Mouse (Mus musculus) cerebellum, adult 2 months (tissue): ENCODE measurements around the gene Slc39a1. TPM values are rescaled to one million over a fixed set of nuclear protein-coding genes. Genes with fewer than 3 reads are reported as not detected.

Experiments used
- DNase-seq, 2 experiments: peaks; one replicate each; pipeline ENCODE4 v3.0.0; 2021
- H3K27ac ChIP-seq: fragments of 200-500 bp; 2 replicates; pipeline ENCODE4 v1.5.1; 2012; ENCODE audit warnings: low read length, control low read depth, inconsistent platforms; ENCODE audit not compliant: insufficient read depth
- H3K27me3 ChIP-seq: fragments of 200-500 bp; 2 replicates; pipeline ENCODE4 v1.6.1; 2012; ENCODE audit warnings: inconsistent platforms, mild to moderate bottlenecking, low read length, moderate library complexity; ENCODE audit not compliant: control insufficient read depth, insufficient read depth
- H3K4me1 ChIP-seq: fragments of 200-500 bp; 2 replicates; pipeline ENCODE4 v1.6.1; 2011; ENCODE audit warnings: low read length; ENCODE audit not compliant: control insufficient read depth, insufficient read depth
- H3K4me3 ChIP-seq: fragments of 200-500 bp; replicated peaks from 2 replicates; pipeline ENCODE3; 2011; ENCODE audit warnings: mild to moderate bottlenecking, low read depth, low read length, control low read depth; ENCODE audit not compliant: insufficient read depth
- CTCF ChIP-seq: fragments of 200-500 bp; IDR thresholded peaks from 2 replicates; pipeline ENCODE4 v1.5.1; 2011; ENCODE audit warnings: low read depth, mild to moderate bottlenecking, control low read depth, low read length, moderate library complexity, borderline replicate concordance; ENCODE audit not compliant: insufficient read depth
- POLR2A ChIP-seq: fragments of 200-500 bp; IDR thresholded peaks from 2 replicates; pipeline ENCODE4 v1.6.1; 2011; ENCODE audit warnings: low read length, control low read depth, borderline replicate concordance; ENCODE audit not compliant: insufficient read depth
- WGBS: fragments of 180-500 bp; shearing (Covaris S2); methylation state at CpG from one replicate; pipeline ENCODE4 v1.1.7; 2018; 5-methylcytosine and 5-hydroxymethylcytosine counted together
- polyA plus RNA-seq: library from polyadenylated mRNA; depleted of rRNA; stranded (reverse); fragments of >200 nt; gene quantifications from 2 replicates; pipeline ENCODE4 v1.2.3, GENCODE M21; 2012

Gene Slc39a1
- polyA plus RNA-seq, 1 experiment, result 35.8 TPM

- WGBS, result 71% methylated on average over 9 of the region's 9 CpGs
- Histone ChIP-seq H3K27me3 (no peaks in the 10 kb centered on the region), H3K4me1 (peaks cover 30% of the 10 kb centered on the region), H3K4me3 (no peak overlapping the region), H3K27ac (no peak overlapping the region)
- no peak for DNase-seq
- no peak for TF ChIP-seq POLR2A
- no peak for TF ChIP-seq CTCF
Observed at GRCm38 (mm10) chr3:90272170-90272569, 24.2 kb downstream of the Slc39a1 start.

DNA sequence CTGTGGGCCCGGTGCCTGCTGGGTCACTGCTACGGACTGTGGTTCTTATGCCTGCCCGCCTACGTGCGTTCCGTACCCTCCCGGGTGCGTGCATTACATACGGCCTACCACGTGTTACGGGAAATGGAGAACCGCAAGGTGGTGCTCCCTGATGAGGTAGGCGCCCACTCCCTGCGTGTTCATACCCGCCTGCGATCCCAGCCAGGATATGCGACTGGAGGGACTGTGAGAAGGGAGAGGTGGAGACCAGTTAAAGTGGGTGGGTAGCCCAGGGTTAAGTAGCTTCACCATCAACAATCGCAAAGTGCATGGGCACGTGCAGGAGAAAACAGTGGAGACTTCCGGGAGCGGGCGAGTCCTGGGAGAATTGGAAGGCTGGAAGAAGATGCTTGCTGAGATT, 25.9 kb downstream of the Slc39a1 start:
- no peaks in the 10 kb centered on the region for H3K27me3 ChIP-seq
- 92% methylated on average over 22 of the region's 22 CpGs for WGBS
- H3K27ac ChIP-seq, result no peak overlapping the region
- TF ChIP-seq CTCF (no peak), POLR2A (no peak)
- H3K4me1 ChIP-seq, result peaks cover 43% of the 10 kb centered on the region
- peak in 1 of 2 experiments; percentile 28 for DNase-seq
- no peak overlapping the region for H3K4me3 ChIP-seq

DNA sequence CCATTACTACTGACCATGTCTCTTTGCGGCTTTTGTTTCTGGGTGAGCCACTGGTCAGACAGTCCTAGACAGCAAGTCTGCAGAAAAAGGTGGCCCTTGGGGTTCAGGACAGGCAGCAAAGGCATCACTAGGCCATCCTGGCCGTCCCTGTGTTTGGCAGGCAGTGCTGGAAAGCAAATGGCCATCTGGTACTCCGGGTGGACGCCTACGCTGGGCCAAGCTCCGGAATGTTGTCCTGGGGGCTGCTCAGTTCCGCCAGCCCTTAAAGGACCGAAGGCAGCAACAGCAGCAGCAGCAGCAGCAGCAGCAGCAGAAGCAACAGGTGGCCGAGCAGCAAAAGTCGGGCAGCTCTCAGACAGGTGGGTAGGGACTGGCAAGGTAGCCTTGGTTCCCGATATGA, 27.3 kb downstream of the Slc39a1 start:
- DNase-seq, result peak; percentile 80 to 89
- no peaks in the 10 kb centered on the region for H3K27me3 ChIP-seq
- TF ChIP-seq CTCF, result no peak
- no peak for TF ChIP-seq POLR2A
- 15% methylated on average over 11 of the region's 11 CpGs for WGBS
- peak overlapping the region; percentile 64; the same call in 1 of the 2 replicates for H3K27ac ChIP-seq
- H3K4me3 ChIP-seq, result no peak overlapping the region
- peaks cover 47% of the 10 kb centered on the region for H3K4me1 ChIP-seq

GRCm38 (mm10) chr3:90276858-90277257, 28.9 kb downstream of the Slc39a1 start:
- peaks cover 47% of the 10 kb centered on the region for H3K4me1 ChIP-seq
- WGBS, result 48% methylated on average over 16 of the region's 16 CpGs
- no peak overlapping the region for H3K4me3 ChIP-seq
- DNase-seq, result no peak
- peak overlapping the region; percentile 64 for H3K27ac ChIP-seq
- TF ChIP-seq CTCF (no peak), POLR2A (no peak)
- H3K27me3 ChIP-seq, result no peaks in the 10 kb centered on the region

DNA sequence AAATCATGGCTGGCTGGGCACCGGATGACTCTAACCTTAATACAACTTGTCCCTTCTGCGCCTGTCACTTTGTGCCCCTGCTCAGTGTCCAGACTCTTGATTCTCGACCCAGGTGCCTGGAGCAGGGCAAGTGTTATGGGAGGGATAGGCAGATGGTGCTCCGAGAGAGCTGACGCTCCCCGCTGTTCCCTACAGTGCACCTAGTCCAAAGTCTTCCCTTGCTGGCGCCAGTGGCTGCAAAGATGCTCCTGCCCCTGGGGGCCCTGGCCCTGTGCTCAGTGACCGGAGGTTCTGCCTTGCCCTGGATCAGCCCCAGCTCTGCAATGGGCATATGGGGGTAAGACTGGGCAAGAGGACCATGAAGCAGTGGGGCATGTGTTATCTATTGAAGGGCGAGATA, 29.8 kb downstream of the Slc39a1 start:
- peak overlapping the region; percentile 72 for H3K27ac ChIP-seq
- peak; percentile 87 to 94 for DNase-seq
- H3K4me3 ChIP-seq, result no peak overlapping the region
- H3K4me1 ChIP-seq, result peaks cover 39% of the 10 kb centered on the region
- H3K27me3 ChIP-seq, result no peaks in the 10 kb centered on the region
- 9% methylated on average over 9 of the region's 9 CpGs for WGBS
- TF ChIP-seq CTCF, result no peak
- no peak for TF ChIP-seq POLR2A

- WGBS, result 41% methylated on average over 10 of the region's 10 CpGs
- no peak overlapping the region for H3K4me3 ChIP-seq
Observed at GRCm38 (mm10) chr3:90278211-90278610, 30.2 kb downstream of the Slc39a1 start.

GRCm38 (mm10) chr3:90279216-90279615, 31.2 kb downstream of the Slc39a1 start:
- no peak for DNase-seq
- TF ChIP-seq CTCF (no peak), POLR2A (no peak)
- 0 out of 2 replicates have a peak overlapping the region, but pooled peaks have one; percentile 25 for H3K27ac ChIP-seq
- no peaks in the 10 kb centered on the region for H3K27me3 ChIP-seq
- no peak overlapping the region for H3K4me3 ChIP-seq
- 89% methylated on average over 9 of the region's 9 CpGs for WGBS
- H3K4me1 ChIP-seq, result peaks cover 35% of the 10 kb centered on the region

More at GRCm38 (mm10) chr3:90278211-90278610, 30.2 kb downstream of the Slc39a1 start:
- no peak for TF ChIP-seq CTCF
- no peak for TF ChIP-seq POLR2A
- peak overlapping the region; percentile 72 for H3K27ac ChIP-seq
- DNase-seq, result no peak
- peaks cover 38% of the 10 kb centered on the region for H3K4me1 ChIP-seq
- H3K27me3 ChIP-seq, result no peaks in the 10 kb centered on the region

GRCm38 (mm10) chr3:90279743-90280142, 31.8 kb downstream of the Slc39a1 start:
- 95% methylated on average over 7 of the region's 7 CpGs for WGBS
- 0 out of 2 replicates have a peak overlapping the region, but pooled peaks have one; percentile 23 for H3K27ac ChIP-seq

More at GRCm38 (mm10) chr3:90279743-90280142, 31.8 kb downstream of the Slc39a1 start:
- TF ChIP-seq CTCF (no peak), POLR2A (no peak)
- DNase-seq, result no peak
- H3K4me1 ChIP-seq, result peaks cover 34% of the 10 kb centered on the region
- H3K4me3 ChIP-seq, result no peak overlapping the region
- H3K27me3 ChIP-seq, result no peaks in the 10 kb centered on the region
